In the genomic region with DNA sequence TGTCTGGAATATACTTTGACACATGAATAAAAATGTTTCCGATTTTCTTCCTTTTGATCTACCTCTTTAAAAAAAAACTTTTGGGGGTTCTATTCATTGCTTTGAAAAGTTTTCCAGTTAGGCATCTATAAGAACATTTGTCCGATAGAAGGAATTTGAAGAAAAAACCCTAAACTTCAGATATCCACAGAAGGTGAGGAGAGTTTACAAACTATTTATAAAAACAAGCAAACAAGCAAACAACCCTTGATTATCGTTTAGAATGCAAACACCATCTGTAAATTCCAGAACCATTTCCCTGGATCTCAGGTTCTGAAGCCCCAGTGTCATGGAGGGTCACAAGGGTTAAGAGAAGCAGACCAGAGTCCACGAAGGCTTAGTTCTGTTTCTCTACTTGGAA, we compare ENCODE assay signal across 8 mouse cellular contexts. TPM values are rescaled to one million over a fixed set of nuclear protein-coding genes. Genes with fewer than 3 reads are reported as not detected.
DNase-seq lines count a peak whose midpoint lies in the region; ATAC-seq and TF ChIP-seq lines count a peak whose summit lies in the region.
"Had no signal": no experiment of that assay in that cellular context is flagged by ENCODE, and none has a peak within 500 bp of the region (broad histone marks: within the 10 kb centered on the region; RNA-seq: fewer than 3 reads in every experiment).

Gene 4930455H04Rik, plus strand, starts transcription at position 301 of the 400 bp plus-strand sequence.

- ATAC-seq in forebrain, embryonic 12.5 days (ENCODE audit: low FRiP score) = no peak
- ATAC-seq in limb, embryonic 11.5 days (ENCODE audit: insufficient number of reproducible peaks, low FRiP score, low TSS enrichment, low read depth) = no peak
- ATAC-seq in neural tube, embryonic 15.5 days (ENCODE audit: low FRiP score) = no peak
- ATAC-seq in cerebellum, adult (ENCODE audit: insufficient number of reproducible peaks, low FRiP score, low TSS enrichment) = no peak

- peak within 1 kb of the TSS; percentile 43 for H3K4me3 ChIP-seq in liver, adult 2 months (ENCODE audit: insufficient read depth, low read depth, low read length)
- peak within 1 kb of the TSS; percentile 39 for H3K4me3 ChIP-seq in forebrain, embryonic 12.5 days (replicated peaks)
- peak within 1 kb of the TSS; percentile 24 for H3K4me3 ChIP-seq in limb, embryonic 11.5 days (ENCODE audit: low read depth, low read length)
- H3K4me3 ChIP-seq in neural tube, embryonic 15.5 days (replicated peaks) = peak within 1 kb of the TSS; percentile 46

- peak within 1 kb of the TSS; percentile 58 for H3K4me2 ChIP-seq in forebrain, embryonic 12.5 days
- peak within 1 kb of the TSS; percentile 52 for H3K4me2 ChIP-seq in limb, embryonic 11.5 days (ENCODE audit: low read depth, severe bottlenecking)
- H3K4me2 ChIP-seq in neural tube, embryonic 15.5 days = peak within 1 kb of the TSS; percentile 67

- H3K27me3 ChIP-seq in liver, adult 2 months (ENCODE audit: control insufficient read depth, insufficient read depth, low read length) = no peaks in the 10 kb centered on the region
- no peaks in the 10 kb centered on the region for H3K27me3 ChIP-seq in forebrain, embryonic 12.5 days
- no peaks in the 10 kb centered on the region for H3K27me3 ChIP-seq in limb, embryonic 11.5 days (ENCODE audit: control insufficient read depth, insufficient read depth, low read length)
- no peaks in the 10 kb centered on the region for H3K27me3 ChIP-seq in neural tube, embryonic 15.5 days (replicated peaks)

- peaks cover 11% of the 10 kb centered on the region; the same call in 1 of the 2 replicates for H3K79me2 ChIP-seq in liver, adult 2 months (ENCODE audit: control insufficient read depth, insufficient read depth, low read length)

- H3K9me3 ChIP-seq in forebrain, embryonic 12.5 days = no peaks in the 10 kb centered on the region
- H3K9me3 ChIP-seq in limb, embryonic 11.5 days (ENCODE audit: control insufficient read depth, low read length) = no peaks in the 10 kb centered on the region
- H3K9me3 ChIP-seq in neural tube, embryonic 15.5 days (replicated peaks) = no peaks in the 10 kb centered on the region

- 0 out of 2 replicates have a peak, but pooled peaks have one; percentile 19 for TF ChIP-seq POLR2A in liver, adult 2 months (IDR thresholded peaks at IDR 0.05; ENCODE audit: extremely low read depth, insufficient read depth, low read length)

- H3K36me3 ChIP-seq in liver, adult 2 months (ENCODE audit: control insufficient read depth, insufficient read depth, low read length) = no peaks in the 10 kb centered on the region
- H3K36me3 ChIP-seq in forebrain, embryonic 12.5 days (replicated peaks) = no peaks in the 10 kb centered on the region
- no peaks in the 10 kb centered on the region for H3K36me3 ChIP-seq in limb, embryonic 11.5 days (ENCODE audit: control insufficient read depth, insufficient read depth, low read length)
- H3K36me3 ChIP-seq in neural tube, embryonic 15.5 days = no peaks in the 10 kb centered on the region

- H3K4me1 ChIP-seq in liver, adult 2 months (ENCODE audit: control insufficient read depth, insufficient read depth, low read length) = peaks cover 16% of the 10 kb centered on the region; the same call in 1 of the 2 replicates
- peaks cover 12% of the 10 kb centered on the region for H3K4me1 ChIP-seq in forebrain, embryonic 12.5 days
- no peaks in the 10 kb centered on the region for H3K4me1 ChIP-seq in limb, embryonic 11.5 days (ENCODE audit: control insufficient read depth, insufficient read depth, low read length)
- H3K4me1 ChIP-seq in neural tube, embryonic 15.5 days = peaks cover 7% of the 10 kb centered on the region; the same call in 1 of the 2 replicates

- intact Hi-C loops in left cerebral cortex, postnatal 36 days (cut with DNase I) = no loop called here

- TF ChIP-seq CTCF in liver, adult 2 months (IDR thresholded peaks at IDR 0.05; ENCODE audit: low read depth, low read length) = no peak

- peak within 1 kb of the TSS; percentile 82 for H3K9ac ChIP-seq in liver, adult 2 months (ENCODE audit: low read depth, low read length)
- H3K9ac ChIP-seq in forebrain, embryonic 12.5 days = peak within 1 kb of the TSS; percentile 51
- peak within 1 kb of the TSS; percentile 39 for H3K9ac ChIP-seq in limb, embryonic 11.5 days (ENCODE audit: low read length)
- H3K9ac ChIP-seq in neural tube, embryonic 15.5 days (replicated peaks) = peak within 1 kb of the TSS; percentile 49; the same call in 1 of the 2 replicates

- DNase-seq in liver, adult 2 months (ENCODE audit: extremely low read depth, low read depth, low spot score) = peak; percentile 73
- no peak for DNase-seq in liver
- DNase-seq in limb, embryonic 11.5 days (ENCODE audit: low spot score) = no peak
- DNase-seq in left cerebral cortex, postnatal 36 days (ENCODE audit: low spot score in 2 of 2) = no peak
- DNase-seq: cerebellum, adult 9-11 months had no signal

- WGBS in liver, adult 2 months = 19% methylated on average over 4 of the region's 4 CpGs
- 72% methylated on average over 4 of the region's 4 CpGs for WGBS in forebrain, embryonic 12.5 days
- 64% methylated on average over 4 of the region's 4 CpGs for WGBS in limb, embryonic 11.5 days
- WGBS in neural tube, embryonic 15.5 days = 73% methylated on average over 4 of the region's 4 CpGs

- peak within 1 kb of the TSS; percentile 95 for H3K27ac ChIP-seq in liver, adult 2 months (replicated peaks; ENCODE audit: insufficient read depth, low read depth, low read length)
- peak within 1 kb of the TSS; percentile 73 for H3K27ac ChIP-seq in forebrain, embryonic 12.5 days
- H3K27ac ChIP-seq in limb, embryonic 11.5 days (replicated peaks; ENCODE audit: low read depth, low read length) = no peak within 1 kb of the TSS
- H3K27ac ChIP-seq in neural tube, embryonic 15.5 days (replicated peaks) = peak within 1 kb of the TSS; percentile 61

RNA-seq across cellular contexts. Expression of gene 4930455H04Rik, which starts in this region (rescaled TPM):
- 0.09 TPM in 1 of 2 replicates, not detected in the other for total RNA-seq in liver, adult 2 months (2014; rRNA removed)
- not detected in 2 replicates for polyA plus RNA-seq in liver, adult 2 months (2012; rRNA removed)
- polyA plus RNA-seq in forebrain, embryonic 12.5 days (2016; fragmentation: Nextera tagmentation; extraction: Ambion mirVana) = not detected in 2 replicates
- polyA plus RNA-seq in limb, embryonic 11.5 days (2014; fragmentation: Nextera tagmentation; extraction: Ambion mirVana) = 0.11 TPM in 1 of 2 replicates, not detected in the other
- not detected in 2 replicates for polyA plus RNA-seq in neural tube, embryonic 15.5 days (2015; fragmentation: Nextera tagmentation; extraction: Ambion mirVana)
- total RNA-seq in left cerebral cortex, postnatal 36 days (2021) = not detected

Comparison
In these comparisons a context has a peak if more than half of its experiments do, and no peak if none do; other contexts are left out.
1. Peak in DNase-seq, H3K4me3 ChIP-seq, H3K27ac ChIP-seq and H3K9ac ChIP-seq in liver, adult 2 months; RNA of the gene not detected or under 1 TPM.